Mouse (Mus musculus) liver, embryonic 18 days (tissue): ENCODE results near the gene Zpbp2. TPM values are rescaled to one million over a fixed set of nuclear protein-coding genes. Genes with fewer than 3 reads are reported as not detected.

ENCODE experiments used
- polyA plus RNA-seq: library from polyadenylated mRNA; depleted of rRNA; stranded (reverse); fragments of >200 nt; gene quantifications from 2 replicates; pipeline ENCODE4 v1.2.3, GENCODE M21; 2012; rRNA removed

Zpbp2 gene
- 0.30 and 0.43 TPM in 2 replicates for polyA plus RNA-seq

GRCm38 (mm10) chr11:98550975-98551828 is at the start of gene Zpbp2:
Gene Zpbp2, plus strand, starts transcription at chr11:98551097.

GRCm38 (mm10) chr11:98545711-98546231 is 5.1 kb upstream of the Zpbp2 start, which contains the start of gene Ikzf3:
Gene Ikzf3, minus strand, starts transcription at chr11:98546031.

GRCm38 (mm10) chr11:98586892-98587563 is 36.1 kb downstream of the Zpbp2 start, which contains the start of gene Ormdl3:
Gene Ormdl3, minus strand, starts transcription at chr11:98587368.

GRCm38 (mm10) chr11:98597991-98598390 is 47.1 kb downstream of the Zpbp2 start, which contains the start of gene Lrrc3c:
Gene Lrrc3c, plus strand, starts transcription at chr11:98598291.

Other genes with a start within 250 kb of the Zpbp2 start
- gene Neurod2, start 221.4 kb upstream of the Zpbp2 start, polyA plus RNA-seq: not detected in 2 replicates
- gene Ppp1r1b, start 202.7 kb upstream of the Zpbp2 start, polyA plus RNA-seq: 2.5 and 3.4 TPM in 2 replicates
- gene Stard3, start 192.7 kb upstream of the Zpbp2 start, polyA plus RNA-seq: 24.3 and 28.8 TPM in 2 replicates
- gene Tcap, start 167.3 kb upstream of the Zpbp2 start, polyA plus RNA-seq: 0.22 TPM in 1 of 2 replicates, not detected in the other
- 0.08 TPM in 1 of 2 replicates, not detected in the other for gene Pnmt, start 164.6 kb upstream of the Zpbp2 start, polyA plus RNA-seq
- 3.2 and 3.8 TPM in 2 replicates for gene Pgap3, start 150.6 kb upstream of the Zpbp2 start, polyA plus RNA-seq
- gene Erbb2, start 138.6 kb upstream of the Zpbp2 start, polyA plus RNA-seq: 1.2 and 1.4 TPM in 2 replicates
- gene Mien1, start 112.1 kb upstream of the Zpbp2 start, polyA plus RNA-seq: 47.0 and 54.6 TPM in 2 replicates
- gene Grb7, start 104.7 kb upstream of the Zpbp2 start, polyA plus RNA-seq: 55.0 and 55.3 TPM in 2 replicates
- 1.1 TPM in 2 replicates for gene Ikzf3, start 5.1 kb upstream of the Zpbp2 start, polyA plus RNA-seq
- 27.8 and 29.1 TPM in 2 replicates for gene Ormdl3, start 36.3 kb downstream of the Zpbp2 start, polyA plus RNA-seq
- gene Lrrc3c, start 47.2 kb downstream of the Zpbp2 start, polyA plus RNA-seq: not detected in 2 replicates
- 0.07 and 0.10 TPM in 2 replicates for gene Gm12355, start 74.6 kb downstream of the Zpbp2 start, polyA plus RNA-seq
- gene Gsdma3, start 75.3 kb downstream of the Zpbp2 start, polyA plus RNA-seq: not detected in 2 replicates
- gene Gsdma2, start 95.7 kb downstream of the Zpbp2 start, polyA plus RNA-seq: not detected in 2 replicates
- gene Gsdma, start 113.3 kb downstream of the Zpbp2 start, polyA plus RNA-seq: not detected in 2 replicates
- 62.1 and 63.2 TPM in 2 replicates for gene Psmd3, start 131.5 kb downstream of the Zpbp2 start, polyA plus RNA-seq
- gene Csf3, start 150.2 kb downstream of the Zpbp2 start, polyA plus RNA-seq: not detected in 2 replicates
- gene Med24, start 178.3 kb downstream of the Zpbp2 start, polyA plus RNA-seq: 17.2 and 18.6 TPM in 2 replicates
- gene Thra, start 189.5 kb downstream of the Zpbp2 start, polyA plus RNA-seq: 11.4 and 13.3 TPM in 2 replicates
- 0.97 and 1.4 TPM in 2 replicates for gene Nr1d1, start 224.2 kb downstream of the Zpbp2 start, polyA plus RNA-seq
- 16.2 and 18.9 TPM in 2 replicates for gene Msl1, start 244.4 kb downstream of the Zpbp2 start, polyA plus RNA-seq